Mouse (Mus musculus) lung, postnatal 0 days (tissue): ENCODE measurements around the gene Top1. TPM values are rescaled to one million over a fixed set of nuclear protein-coding genes. Genes with fewer than 3 reads are reported as not detected.

Experiments used
- ATAC-seq: fragments of 200-750 bp; cut with Nextera tagmentation; 2 replicates; pipeline ENCODE4 v1.8.0; 2017; ENCODE audit warnings: moderate library complexity
- DNase-seq: peaks from one replicate; pipeline ENCODE4 v3.0.0-alpha.2; 2016; ENCODE audit warnings: low spot score
- H3K27ac ChIP-seq: fragments of 300-500 bp; sonication (generic); 2 replicates; pipeline ENCODE4 v1.5.1; 2014; ENCODE audit warnings: antibody characterized with exemption, mild to moderate bottlenecking, low read length, mixed read lengths
- H3K27me3 ChIP-seq: fragments of 300-500 bp; sonication (generic); replicated peaks from 2 replicates; pipeline ENCODE4 v1.6.1; 2014; ENCODE audit warnings: low read length, mixed read lengths; ENCODE audit not compliant: insufficient read depth
- H3K36me3 ChIP-seq: fragments of 300-500 bp; sonication (generic); 2 replicates; pipeline ENCODE4 v1.6.1; 2014; ENCODE audit warnings: low read length, mixed read lengths; ENCODE audit not compliant: insufficient read depth
- H3K4me1 ChIP-seq: fragments of 300-500 bp; sonication (generic); 2 replicates; pipeline ENCODE4 v1.6.1; 2014; ENCODE audit warnings: antibody characterized with exemption, low read depth, low read length, mixed read lengths; ENCODE audit not compliant: insufficient read depth
- H3K4me2 ChIP-seq: fragments of 300-500 bp; sonication (generic); replicated peaks from 2 replicates; pipeline ENCODE4 v1.6.1; 2014; ENCODE audit warnings: low read depth, mild to moderate bottlenecking, low read length, moderate library complexity, mixed read lengths
- H3K4me3 ChIP-seq: fragments of 300-500 bp; sonication (generic); 2 replicates; pipeline ENCODE4 v1.5.1; 2014; ENCODE audit warnings: low read depth, low read length
- H3K9ac ChIP-seq: fragments of 300-500 bp; sonication (generic); replicated peaks from 2 replicates; pipeline ENCODE4 v1.6.1; 2014; ENCODE audit warnings: low read depth, mild to moderate bottlenecking
- H3K9me3 ChIP-seq: fragments of 300-500 bp; sonication (generic); 2 replicates; pipeline ENCODE4 v1.6.1; 2016; ENCODE audit warnings: low read length, mixed read lengths
- CTCF ChIP-seq: IDR thresholded peaks from 2 replicates; pipeline ENCODE4 v1.5.1; 2016; ENCODE audit warnings: antibody characterized with exemption, mild to moderate bottlenecking
- EP300 ChIP-seq: IDR thresholded peaks from 2 replicates; pipeline ENCODE4 v1.6.1; 2016; ENCODE audit warnings: antibody characterized with exemption, mild to moderate bottlenecking, control low read depth
- WGBS: fragments of 180-500 bp; shearing (Covaris S2); extraction: QIAGEN DNeasy Blood & Tissue Kit; methylation state at CpG from one replicate; pipeline ENCODE4 v1.1.7; 2014; 5-methylcytosine and 5-hydroxymethylcytosine counted together
- polyA plus RNA-seq: library from polyadenylated mRNA; unstranded; fragments of >200 nt; fragmentation: Nextera tagmentation; extraction: Ambion mirVana; gene quantifications from 2 replicates; pipeline ENCODE4 v1.2.1, GENCODE M21; 2015

The Top1 gene
- polyA plus RNA-seq, 1 experiment from 2014 or later = 38.7 TPM

DNA sequence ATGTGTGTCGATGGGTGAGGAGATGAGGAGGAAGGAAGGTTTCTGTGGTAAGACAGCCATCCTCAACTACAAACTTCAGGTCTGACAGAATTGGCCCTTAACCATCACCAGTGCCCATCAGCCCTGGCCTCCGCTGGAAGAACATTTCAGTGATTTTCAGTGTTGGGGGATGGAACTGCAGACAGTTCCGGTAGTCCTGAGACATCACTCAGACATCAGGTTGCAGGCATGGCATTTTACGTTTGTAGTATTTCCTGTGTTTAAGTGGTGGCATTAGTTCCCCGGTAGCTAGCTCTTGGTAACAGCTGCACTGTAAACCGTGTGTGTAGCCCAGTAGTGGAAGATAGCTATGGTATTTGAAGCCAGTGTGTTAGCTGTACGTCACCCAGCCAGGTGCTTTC, 87.4 kb downstream of the Top1 start:
- Histone ChIP-seq H3K27ac (peak overlapping the region; percentile 92), H3K4me1 (peaks cover 30% of the 10 kb centered on the region; the same call in 1 of the 2 replicates), H3K27me3 (no peaks in the 10 kb centered on the region), H3K9me3 (no peaks in the 10 kb centered on the region), H3K9ac (peak overlapping the region; percentile 88), H3K4me3 (peak overlapping the region; percentile 90), H3K36me3 (no peaks in the 10 kb centered on the region), H3K4me2 (peak overlapping the region; percentile 87)
- no peak for TF ChIP-seq EP300
- no peak for TF ChIP-seq CTCF
- WGBS = 12% methylated on average over 7 of the region's 7 CpGs
- ATAC-seq (no peak), DNase-seq (no peak)

DNA sequence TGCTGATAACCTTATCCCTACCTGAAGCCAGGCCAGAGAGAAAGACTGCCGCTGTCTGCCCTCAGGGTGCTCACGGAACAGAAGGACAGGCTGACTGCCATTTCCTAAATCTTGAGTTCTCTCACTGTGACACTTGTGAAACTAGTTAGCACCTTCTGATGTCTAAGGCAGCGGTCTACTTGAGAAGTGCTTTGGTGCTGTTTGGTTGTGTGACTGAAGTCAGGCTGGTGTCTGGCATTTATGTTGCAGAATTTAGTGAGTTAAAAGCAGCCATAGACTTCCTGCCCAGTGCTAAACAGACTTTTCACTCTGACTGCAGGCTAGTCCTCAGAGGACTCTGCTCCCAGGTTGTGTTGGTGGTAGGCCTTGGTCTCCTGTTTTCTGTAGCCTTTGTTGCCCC, 88.6 kb downstream of the Top1 start:
- WGBS = 57% methylated on average over 3 of the region's 3 CpGs
- H3K27ac ChIP-seq = no peak overlapping the region; the same call in 1 of the 2 replicates
- TF ChIP-seq EP300 (no peak), CTCF (no peak)

DNA sequence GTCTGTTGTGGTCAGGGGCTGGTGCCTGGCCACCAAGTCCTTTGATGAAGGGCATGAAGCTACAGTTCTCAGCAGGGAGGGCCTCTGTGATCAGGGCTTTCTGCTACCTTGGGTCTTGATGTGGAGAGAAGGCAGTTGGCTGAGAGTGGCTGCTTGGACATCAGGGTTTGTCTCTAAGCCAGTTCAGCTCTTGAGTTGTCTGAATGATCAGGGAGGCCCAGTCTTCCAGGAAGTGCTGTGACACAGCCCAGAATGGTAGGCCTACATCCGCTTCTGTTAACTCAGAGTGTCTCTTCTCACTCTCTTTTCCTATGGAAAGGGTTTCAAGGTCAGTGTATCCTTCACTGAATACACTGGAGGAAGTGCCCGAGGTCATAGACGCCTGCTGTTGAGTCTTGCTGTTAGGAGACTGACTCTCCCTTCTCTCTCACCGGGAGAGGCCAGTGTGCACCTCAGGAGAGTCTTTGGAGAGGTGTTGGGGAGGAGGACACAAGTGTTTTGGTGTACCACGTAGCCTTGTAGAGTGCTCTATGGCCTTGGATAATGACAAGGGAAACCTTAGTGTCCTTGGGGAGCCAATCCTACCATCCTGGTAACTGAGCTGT, 90.1 kb downstream of the Top1 start:
- H3K4me3 ChIP-seq = no peak overlapping the region
- no peaks in the 10 kb centered on the region for H3K36me3 ChIP-seq
- H3K4me1 ChIP-seq = peaks cover 53% of the 10 kb centered on the region
- H3K9me3 ChIP-seq = no peaks in the 10 kb centered on the region
- no peak for TF ChIP-seq CTCF
- TF ChIP-seq EP300 = no peak
- 54% methylated on average over 5 of the region's 5 CpGs for WGBS
- H3K27ac ChIP-seq = peak overlapping the region; percentile 47
- no peak overlapping the region for H3K9ac ChIP-seq
- no peak overlapping the region for H3K4me2 ChIP-seq
- ATAC-seq = no peak
- no peaks in the 10 kb centered on the region for H3K27me3 ChIP-seq
- no peak for DNase-seq

More for the DNA sequence above, 88.6 kb downstream of the Top1 start:
- peak overlapping the region; percentile 90; the same call in 1 of the 2 replicates for H3K4me3 ChIP-seq
- H3K9me3 ChIP-seq = no peaks in the 10 kb centered on the region
- peak overlapping the region; percentile 87 for H3K4me2 ChIP-seq
- ATAC-seq (no peak), DNase-seq (no peak)
- H3K27me3 ChIP-seq = no peaks in the 10 kb centered on the region
- no peaks in the 10 kb centered on the region for H3K36me3 ChIP-seq
- no peak overlapping the region for H3K9ac ChIP-seq
- peaks cover 38% of the 10 kb centered on the region; the same call in 1 of the 2 replicates for H3K4me1 ChIP-seq

DNA sequence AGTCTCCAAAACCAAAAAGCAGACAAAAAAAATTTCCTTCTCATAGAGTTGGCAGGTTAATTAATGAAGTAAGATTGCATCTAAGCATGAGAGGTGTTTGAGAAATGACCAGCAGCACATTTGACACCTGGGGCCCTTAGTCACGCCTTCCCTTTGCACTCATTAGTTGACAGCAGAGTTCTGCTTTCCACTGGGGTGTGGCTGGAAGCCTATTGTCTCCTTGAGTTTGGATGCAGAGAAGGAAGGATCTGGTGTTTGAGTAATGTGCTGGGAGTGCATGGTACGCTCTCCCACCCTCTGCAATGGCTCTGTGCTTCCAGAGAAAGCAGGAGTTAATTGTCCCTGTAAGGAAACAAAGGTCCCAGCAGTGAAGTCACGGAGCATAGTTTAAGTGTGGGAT, 90.8 kb downstream of the Top1 start:
- peaks cover 60% of the 10 kb centered on the region for H3K4me1 ChIP-seq
- TF ChIP-seq EP300 (no peak), CTCF (no peak)
- no peak overlapping the region for H3K4me3 ChIP-seq
- H3K9ac ChIP-seq = no peak overlapping the region
- H3K27ac ChIP-seq = peak overlapping the region; percentile 47; the same call in 1 of the 2 replicates
- H3K27me3 ChIP-seq = no peaks in the 10 kb centered on the region
- no peak for ATAC-seq
- 66% methylated on average over 3 of the region's 3 CpGs for WGBS
- H3K36me3 ChIP-seq = no peaks in the 10 kb centered on the region
- H3K4me2 ChIP-seq = no peak overlapping the region
- H3K9me3 ChIP-seq = no peaks in the 10 kb centered on the region
- DNase-seq = no peak

DNA sequence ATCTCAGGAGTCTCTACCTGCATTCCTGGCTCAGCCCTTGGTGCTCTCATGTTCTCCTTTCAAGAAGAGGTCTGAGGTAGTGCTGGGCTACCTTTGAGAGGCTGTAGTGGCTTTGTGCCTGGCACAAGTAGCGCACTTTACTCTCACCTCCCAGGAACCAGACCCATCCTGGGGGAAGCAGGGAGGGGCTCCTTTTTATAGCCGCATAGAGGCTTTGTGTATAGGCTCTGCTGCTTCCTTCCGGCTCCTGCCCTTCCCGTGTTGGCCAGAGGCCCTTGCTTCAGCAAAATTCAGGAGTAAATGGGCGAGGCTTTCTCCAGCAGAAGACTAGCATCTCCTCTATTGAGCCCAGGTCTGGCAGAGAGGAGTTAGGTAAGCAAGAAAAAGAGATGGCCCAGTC, 92.7 kb downstream of the Top1 start:
- DNase-seq (peak; percentile 76), ATAC-seq (peak; percentile 74)
- H3K4me2 ChIP-seq = no peak overlapping the region
- H3K9me3 ChIP-seq = no peaks in the 10 kb centered on the region
- H3K27me3 ChIP-seq = no peaks in the 10 kb centered on the region
- H3K4me1 ChIP-seq = peaks cover 65% of the 10 kb centered on the region
- H3K4me3 ChIP-seq = no peak overlapping the region
- H3K9ac ChIP-seq = no peak overlapping the region
- 30% methylated on average over 5 of the region's 5 CpGs for WGBS
- TF ChIP-seq EP300 (peak; percentile 80; the same call in 1 of the 2 replicates), CTCF (no peak)
- H3K27ac ChIP-seq = peak overlapping the region; percentile 69
- H3K36me3 ChIP-seq = no peaks in the 10 kb centered on the region

DNA sequence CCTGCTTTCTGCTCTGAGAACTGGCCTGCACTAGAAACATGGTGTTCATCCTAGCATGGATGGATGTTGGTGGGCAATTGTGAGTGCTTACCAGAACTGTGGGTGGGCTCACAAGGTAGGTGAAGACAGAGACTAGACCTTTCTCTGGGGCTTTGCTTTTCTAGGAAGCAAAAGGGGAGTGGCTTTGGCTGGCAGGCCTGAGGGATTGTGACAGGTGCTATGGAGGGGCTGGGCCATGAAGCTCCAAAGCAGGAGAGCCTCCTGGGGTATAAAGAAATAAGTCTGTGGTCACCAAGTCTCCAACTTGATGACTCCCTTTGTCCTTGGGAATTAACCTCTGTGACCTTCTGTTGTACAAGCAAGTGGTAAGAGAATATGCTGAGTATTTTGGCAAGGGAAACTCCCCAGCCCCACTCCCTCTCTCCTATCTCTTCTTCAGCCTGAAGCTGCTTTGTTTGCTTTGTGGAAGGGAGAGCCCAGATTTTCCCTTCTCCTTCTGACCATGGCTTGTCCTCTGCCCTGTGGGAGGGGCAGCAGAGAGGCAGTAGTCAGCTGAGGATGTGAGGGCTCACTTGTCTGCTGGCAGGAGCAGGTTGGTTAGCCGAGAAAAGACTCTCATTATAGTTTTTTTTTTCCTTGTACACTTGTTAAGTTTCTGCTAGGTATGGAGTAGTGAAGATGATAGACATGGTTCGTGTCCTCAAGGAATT, 94.1 kb downstream of the Top1 start:
- Histone ChIP-seq H3K9me3 (no peaks in the 10 kb centered on the region), H3K4me2 (no peak overlapping the region), H3K4me3 (no peak overlapping the region), H3K27ac (peak overlapping the region; percentile 69), H3K27me3 (no peaks in the 10 kb centered on the region), H3K36me3 (no peaks in the 10 kb centered on the region), H3K9ac (no peak overlapping the region), H3K4me1 (peaks cover 56% of the 10 kb centered on the region)
- TF ChIP-seq CTCF (0 out of 2 replicates have a peak, but pooled peaks have one; percentile 21), EP300 (0 out of 2 replicates have a peak, but pooled peaks have one; percentile 17)
- peak; percentile 32 for DNase-seq
- 42% methylated on average over 2 of the region's 2 CpGs for WGBS
- no peak for ATAC-seq
